Mouse (Mus musculus) midbrain, embryonic 11.5 days (tissue): ENCODE results near the gene Alkbh3. TPM values are rescaled to one million over a fixed set of nuclear protein-coding genes. Genes with fewer than 3 reads are reported as not detected.

Source experiments
- ATAC-seq: fragments of 200-750 bp; cut with Nextera tagmentation; 2 replicates; pipeline ENCODE4 v1.8.0; 2017; ENCODE audit warnings: moderate TSS enrichment, moderate library complexity; ENCODE audit not compliant: low FRiP score
- DNase-seq: peaks from one replicate; pipeline ENCODE4 v3.0.0; 2015; ENCODE audit warnings: low spot score; ENCODE audit errors: missing footprints
- H3K27ac ChIP-seq: fragments of 300-500 bp; sonication (generic); 2 replicates; pipeline ENCODE4 v1.5.1; 2014; ENCODE audit warnings: low read depth, low read length
- H3K27me3 ChIP-seq: fragments of 300-500 bp; sonication (generic); 2 replicates; pipeline ENCODE4 v1.6.1; 2014; ENCODE audit warnings: mild to moderate bottlenecking, low read length, moderate library complexity, mixed read lengths; ENCODE audit not compliant: control insufficient read depth, insufficient read depth
- H3K36me3 ChIP-seq: fragments of 300-500 bp; sonication (generic); 2 replicates; pipeline ENCODE4 v1.6.1; 2014; ENCODE audit warnings: mild to moderate bottlenecking, low read length, moderate library complexity, mixed read lengths; ENCODE audit not compliant: control insufficient read depth, insufficient read depth
- H3K4me1 ChIP-seq: fragments of 300-500 bp; sonication (generic); 2 replicates; pipeline ENCODE4 v1.6.1; 2014; ENCODE audit warnings: low read length; ENCODE audit not compliant: control insufficient read depth, insufficient read depth
- H3K4me2 ChIP-seq: fragments of 300-500 bp; sonication (generic); 2 replicates; pipeline ENCODE4 v1.6.1; 2014; ENCODE audit warnings: mild to moderate bottlenecking, moderate library complexity
- H3K4me3 ChIP-seq: fragments of 300-500 bp; sonication (generic); 2 replicates; pipeline ENCODE4 v1.5.1; 2014; ENCODE audit warnings: low read depth, low read length
- H3K9ac ChIP-seq: fragments of 300-500 bp; sonication (generic); 2 replicates; pipeline ENCODE4 v1.6.1; 2014; ENCODE audit warnings: low read length
- H3K9me3 ChIP-seq: fragments of 300-500 bp; sonication (generic); 2 replicates; pipeline ENCODE4 v1.6.1; 2016; ENCODE audit warnings: low read length; ENCODE audit not compliant: control insufficient read depth
- WGBS: fragments of 180-500 bp; shearing (Covaris S2); extraction: QIAGEN DNeasy Blood & Tissue Kit; methylation state at CpG from one replicate; pipeline ENCODE4 v1.1.7; 2014; 5-methylcytosine and 5-hydroxymethylcytosine counted together
- polyA plus RNA-seq: library from polyadenylated mRNA; unstranded; fragments of >200 nt; fragmentation: Nextera tagmentation; extraction: Ambion mirVana; gene quantifications from 2 replicates; pipeline ENCODE4 v1.2.1, GENCODE M21; 2014

Gene Alkbh3
- polyA plus RNA-seq, 1 experiment from 2014 or later = 51.3 TPM

DNA sequence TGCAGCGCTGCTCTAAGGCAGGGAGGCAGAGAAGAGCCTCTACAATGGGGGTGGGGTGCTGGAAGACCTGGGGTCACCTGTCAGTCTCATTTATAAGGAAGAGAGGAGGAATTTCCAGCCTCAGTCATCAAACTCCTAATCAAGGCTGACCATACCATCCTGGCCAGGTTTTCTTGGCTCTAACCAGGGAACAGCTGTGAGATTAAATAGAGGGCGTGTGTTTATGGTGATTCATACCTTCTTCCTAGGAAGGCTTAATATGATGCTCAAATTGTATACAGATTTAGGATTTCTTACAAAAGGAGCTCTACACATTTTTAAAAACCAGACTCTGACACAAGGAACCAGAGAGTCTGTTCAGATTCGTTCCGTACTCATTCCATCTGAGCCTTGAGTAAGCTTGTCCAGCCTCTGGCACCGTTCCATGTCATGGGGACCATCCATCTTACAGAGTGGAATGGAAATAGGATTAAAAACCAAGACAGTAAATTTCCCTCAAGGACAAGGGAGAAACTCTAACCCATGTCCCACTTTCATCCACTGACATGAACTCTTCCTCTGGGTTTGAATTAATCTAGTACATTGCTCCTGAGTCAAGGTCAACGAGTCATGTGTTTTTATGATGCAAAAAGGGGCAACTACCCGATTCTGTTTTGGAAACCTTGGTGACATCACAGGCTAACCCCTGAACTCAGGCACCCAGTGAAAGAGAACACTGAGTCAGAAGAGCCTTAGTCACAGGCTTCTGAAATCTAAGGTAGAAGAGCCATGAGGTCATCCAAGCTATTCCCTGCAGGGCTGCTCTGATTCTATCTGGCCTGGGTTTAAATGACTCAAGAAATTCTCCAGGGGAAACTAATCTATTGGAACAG is 31.1 kb downstream of the Alkbh3 start:
- Histone ChIP-seq H3K27ac (no peak overlapping the region), H3K4me1 (peaks cover 15% of the 10 kb centered on the region), H3K27me3 (no peaks in the 10 kb centered on the region), H3K4me2 (no peak overlapping the region), H3K9me3 (no peaks in the 10 kb centered on the region), H3K36me3 (peaks cover 11% of the 10 kb centered on the region), H3K4me3 (no peak overlapping the region), H3K9ac (no peak overlapping the region)
- no peak for DNase-seq
- 92% methylated on average over 7 of the region's 7 CpGs for WGBS
- ATAC-seq = no peak

DNA sequence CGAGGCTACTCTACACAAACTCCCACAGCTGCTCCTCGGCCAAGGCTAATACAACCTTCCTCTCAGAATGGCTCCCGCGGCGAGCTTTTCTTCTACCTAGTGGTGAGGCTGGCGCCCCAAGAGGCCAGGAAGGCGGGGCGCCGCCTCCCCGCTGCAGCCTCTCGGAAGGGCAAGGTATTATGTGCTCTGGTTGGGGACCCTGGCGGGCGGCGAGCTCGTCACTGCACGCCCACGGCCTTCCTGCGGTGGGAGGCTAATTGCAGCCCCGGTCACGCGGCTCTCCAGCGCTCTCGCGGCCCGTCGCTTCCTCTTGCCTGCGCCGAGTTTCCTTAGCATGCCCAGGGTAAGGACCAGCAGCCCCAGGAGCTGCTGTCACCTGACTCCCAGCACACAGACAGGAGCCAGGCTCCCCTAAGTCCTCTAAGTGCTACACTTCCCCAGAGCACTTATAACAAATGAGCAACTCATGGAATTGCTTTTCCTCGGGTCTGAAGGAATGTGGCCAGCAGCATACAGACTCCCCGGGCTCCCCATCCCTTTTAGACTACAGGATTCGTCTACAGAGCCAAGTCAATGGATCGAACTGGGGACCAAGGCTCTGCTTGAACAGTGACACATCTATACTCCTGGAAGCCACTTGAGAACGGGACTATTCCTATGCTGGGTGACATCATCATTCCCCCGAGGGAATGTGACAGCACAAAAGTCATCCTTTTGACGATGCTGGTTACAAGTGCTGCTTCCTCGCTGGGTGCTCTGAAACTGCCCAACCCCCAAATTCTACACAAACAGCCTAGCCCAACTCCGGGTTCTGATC is 34.0 kb downstream of the Alkbh3 start:
- 2% methylated on average over 37 of the region's 37 CpGs for WGBS

DNA sequence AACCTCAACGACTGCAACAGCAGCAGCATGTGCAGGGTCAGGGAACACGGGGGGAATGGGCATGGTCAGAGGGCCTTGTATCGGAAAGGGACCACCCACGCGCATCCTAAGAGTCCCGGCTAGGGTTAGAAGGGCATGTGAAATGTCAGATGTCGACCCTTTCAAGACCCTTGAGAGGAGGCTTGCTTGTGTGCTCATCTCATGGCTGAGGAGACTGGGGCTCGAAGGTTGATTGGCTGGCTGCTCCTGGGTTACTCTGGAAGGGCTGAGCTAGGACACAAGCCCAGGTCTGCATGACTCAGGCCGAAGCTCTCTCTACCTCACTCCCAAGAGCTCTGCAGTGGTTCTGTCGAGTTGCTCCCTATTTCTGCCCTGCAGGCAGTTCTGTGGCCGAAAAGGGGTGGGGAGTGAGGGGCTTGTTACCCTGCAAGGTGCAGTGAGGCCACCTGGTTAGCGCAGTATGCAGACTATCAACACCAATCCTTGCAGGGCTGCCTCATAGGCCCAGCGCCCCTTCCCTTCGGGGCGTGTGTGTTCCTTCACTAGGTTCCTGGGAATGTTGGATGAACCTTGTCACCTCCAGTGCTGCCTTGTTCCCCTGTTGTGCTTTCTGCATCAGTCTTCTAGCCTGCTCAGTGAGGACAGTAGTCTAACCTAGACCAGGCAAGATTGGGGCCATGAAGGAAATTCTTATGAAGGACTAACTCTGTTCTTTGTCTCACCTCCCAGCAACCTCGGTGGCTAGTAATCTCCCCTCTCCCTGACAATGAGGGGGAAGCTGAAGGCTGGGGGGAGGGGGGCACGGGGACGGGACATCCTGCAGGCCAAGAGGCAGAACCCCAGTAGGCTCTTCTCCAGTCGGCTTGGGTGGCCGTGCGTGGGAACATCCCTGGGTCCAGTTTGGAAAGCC is 34.8 kb downstream of the Alkbh3 start:
- Histone ChIP-seq H3K4me1 (peaks cover 15% of the 10 kb centered on the region), H3K27ac (no peak overlapping the region), H3K9me3 (no peaks in the 10 kb centered on the region), H3K27me3 (no peaks in the 10 kb centered on the region), H3K4me2 (peak overlapping the region; percentile 90), H3K36me3 (0 out of 2 replicates have a peak, but pooled peaks cover 2% of the 10 kb centered on the region), H3K4me3 (peak overlapping the region; percentile 37), H3K9ac (peak overlapping the region; percentile 73)
- DNase-seq = peak; percentile 93
- peak; percentile 75 for ATAC-seq
- WGBS = 14% methylated on average over 21 of the region's 21 CpGs

More for the DNA sequence above, 34.0 kb downstream of the Alkbh3 start:
- Histone ChIP-seq H3K4me3 (peak overlapping the region; percentile 37), H3K9me3 (no peaks in the 10 kb centered on the region), H3K4me1 (peaks cover 15% of the 10 kb centered on the region), H3K9ac (peak overlapping the region; percentile 73), H3K36me3 (0 out of 2 replicates have a peak, but pooled peaks cover 4% of the 10 kb centered on the region), H3K27ac (no peak overlapping the region), H3K27me3 (no peaks in the 10 kb centered on the region), H3K4me2 (peak overlapping the region; percentile 90)
- DNase-seq = peak; percentile 92
- peak; percentile 77 for ATAC-seq

DNA sequence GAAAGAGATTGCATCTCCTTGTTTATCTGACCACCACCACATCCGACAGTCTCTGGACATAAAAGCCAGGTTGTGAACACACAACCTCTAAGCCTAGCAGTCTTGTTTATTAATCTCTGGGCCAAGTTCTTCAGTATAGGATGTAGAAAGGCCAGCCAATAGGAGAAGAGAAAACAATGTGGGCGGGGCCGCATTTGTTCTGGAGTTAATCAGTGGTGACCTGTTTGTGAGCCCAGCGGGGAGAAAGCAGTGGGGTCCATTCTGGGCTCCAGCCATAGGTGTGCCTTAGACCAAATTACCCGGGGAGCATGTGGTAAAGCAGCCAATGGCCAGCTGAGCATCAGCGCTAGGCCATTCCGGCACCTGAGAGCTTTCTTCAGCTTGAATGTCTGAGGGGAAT is 35.6 kb downstream of the Alkbh3 start:
- 47% methylated on average over 7 of the region's 7 CpGs for WGBS
- ATAC-seq = 0 out of 2 replicates have a peak, but pooled peaks have one; percentile 17

DNA sequence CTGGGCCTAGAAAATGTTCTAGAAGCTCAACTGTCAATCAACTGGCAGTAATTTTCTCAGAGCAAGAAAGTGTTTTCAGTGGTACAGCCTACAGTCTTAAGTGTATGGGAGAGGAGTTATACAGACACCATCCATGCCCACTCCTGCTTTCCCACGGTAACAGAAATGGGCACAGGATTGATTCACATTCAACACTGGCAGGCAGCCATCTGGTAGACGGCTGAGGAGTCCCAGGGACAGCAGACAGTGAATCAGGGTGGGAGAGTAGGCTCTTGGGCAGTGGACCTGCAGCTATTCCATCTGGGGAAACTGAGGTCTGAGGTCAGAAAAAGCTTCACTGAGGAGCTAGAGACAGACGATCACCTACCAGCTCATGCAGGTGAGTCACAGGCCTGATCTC is 39.0 kb downstream of the Alkbh3 start:
- H3K4me3 ChIP-seq = no peak overlapping the region
- DNase-seq (no peak), ATAC-seq (no peak)
- no peaks in the 10 kb centered on the region for H3K9me3 ChIP-seq
- no peaks in the 10 kb centered on the region for H3K36me3 ChIP-seq
- peaks cover 11% of the 10 kb centered on the region for H3K4me1 ChIP-seq
- WGBS = 64% methylated on average over 3 of the region's 3 CpGs
- H3K27ac ChIP-seq = no peak overlapping the region
- H3K27me3 ChIP-seq = no peaks in the 10 kb centered on the region
- H3K4me2 ChIP-seq = no peak overlapping the region
- H3K9ac ChIP-seq = no peak overlapping the region

More for the DNA sequence above, 35.6 kb downstream of the Alkbh3 start:
- Histone ChIP-seq H3K27ac (no peak overlapping the region), H3K4me3 (no peak overlapping the region), H3K9me3 (no peaks in the 10 kb centered on the region), H3K4me1 (peaks cover 15% of the 10 kb centered on the region), H3K36me3 (no peaks in the 10 kb centered on the region), H3K27me3 (no peaks in the 10 kb centered on the region), H3K4me2 (no peak overlapping the region), H3K9ac (no peak overlapping the region)
- no peak for DNase-seq

DNA sequence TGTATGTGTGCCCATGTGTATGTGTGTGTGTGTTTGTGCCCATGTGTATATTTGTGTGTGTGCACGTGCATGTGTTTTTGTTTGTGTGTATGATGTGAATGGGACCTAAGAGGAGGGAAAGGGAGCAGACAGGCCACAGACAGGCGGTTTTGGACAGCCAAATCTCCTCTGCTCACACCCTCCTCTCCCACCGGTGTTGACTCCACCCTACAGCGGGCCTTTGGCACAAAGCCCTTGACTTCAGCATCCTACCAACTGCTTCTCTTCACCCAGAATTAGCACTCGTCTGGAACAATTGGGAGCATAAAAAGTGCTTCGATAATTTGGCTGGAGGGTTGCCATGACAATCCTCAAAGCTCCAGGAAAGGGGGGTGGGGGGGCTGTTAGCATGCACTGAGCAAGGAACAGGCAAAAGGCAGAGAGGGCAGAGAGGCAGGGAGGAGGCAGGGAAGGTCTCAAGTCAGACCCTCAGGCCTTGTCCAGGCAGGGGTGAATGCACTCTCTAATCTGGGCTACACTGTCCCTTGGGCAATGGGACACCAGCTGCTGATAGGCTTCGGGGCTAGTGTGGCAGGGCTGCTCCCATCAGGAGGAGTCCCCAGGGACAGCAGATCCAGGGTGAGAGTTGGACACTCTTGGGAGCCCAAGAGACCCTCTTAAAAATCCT is 46.0 kb downstream of the Alkbh3 start:
- Histone ChIP-seq H3K4me2 (no peak overlapping the region), H3K9me3 (no peaks in the 10 kb centered on the region), H3K27ac (no peak overlapping the region), H3K4me3 (no peak overlapping the region), H3K4me1 (peaks cover 3% of the 10 kb centered on the region), H3K9ac (no peak overlapping the region), H3K27me3 (no peaks in the 10 kb centered on the region), H3K36me3 (no peaks in the 10 kb centered on the region)
- 52% methylated on average over 7 of the region's 7 CpGs for WGBS
- ATAC-seq = peak; percentile 38
- peak; percentile 72 for DNase-seq

DNA sequence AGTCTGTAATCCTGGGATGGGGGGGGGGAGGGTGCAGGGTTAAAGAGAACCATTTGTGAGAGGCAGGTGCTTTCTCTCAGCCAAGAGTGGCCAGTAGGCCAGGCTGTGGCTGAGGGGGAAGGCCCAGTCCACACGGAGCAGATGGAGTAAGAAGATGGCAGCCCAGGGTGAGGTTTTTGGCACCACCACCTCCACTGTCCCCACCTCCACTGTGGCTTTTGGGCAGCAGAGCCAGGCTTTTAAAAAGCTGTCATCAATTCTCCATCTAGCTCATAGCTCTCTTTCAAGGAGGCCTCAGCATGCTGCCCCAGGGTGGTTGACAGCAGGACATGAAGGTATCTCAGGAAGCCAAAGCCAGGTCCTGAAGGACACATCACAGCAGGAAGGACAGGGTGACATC is 46.8 kb downstream of the Alkbh3 start:
- H3K36me3 ChIP-seq = no peaks in the 10 kb centered on the region
- H3K27ac ChIP-seq = no peak overlapping the region
- no peak overlapping the region for H3K4me2 ChIP-seq
- no peaks in the 10 kb centered on the region for H3K9me3 ChIP-seq
- ATAC-seq (no peak), DNase-seq (peak; percentile 14)
- H3K4me1 ChIP-seq = peaks cover 3% of the 10 kb centered on the region
- no peaks in the 10 kb centered on the region for H3K27me3 ChIP-seq
- 87% methylated on average over 1 of the region's 1 CpGs for WGBS
- H3K4me3 ChIP-seq = no peak overlapping the region
- no peak overlapping the region for H3K9ac ChIP-seq

DNA sequence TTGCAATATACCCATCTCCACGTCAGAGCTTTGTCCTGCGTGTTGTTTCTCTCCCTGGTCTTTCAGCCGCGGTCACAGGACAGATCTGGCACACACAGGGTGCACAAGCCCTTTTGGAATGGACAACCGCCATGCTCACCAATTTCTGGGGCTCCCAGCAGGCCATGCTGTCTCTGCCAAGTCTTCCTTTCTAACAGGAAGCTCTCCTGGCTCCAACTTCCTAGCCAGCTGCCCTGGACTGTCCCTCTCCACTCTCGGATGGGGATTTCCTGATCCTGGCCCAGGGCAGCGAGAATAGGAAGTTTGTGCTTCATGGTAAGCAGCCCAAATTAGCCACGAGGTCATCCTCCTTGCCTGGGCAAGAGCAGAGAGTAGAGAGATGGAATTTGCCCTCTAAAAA is 48.9 kb downstream of the Alkbh3 start:
- Histone ChIP-seq H3K9me3 (no peaks in the 10 kb centered on the region), H3K27ac (no peak overlapping the region), H3K9ac (no peak overlapping the region), H3K4me3 (no peak overlapping the region), H3K36me3 (no peaks in the 10 kb centered on the region), H3K4me1 (peaks cover 6% of the 10 kb centered on the region), H3K4me2 (no peak overlapping the region), H3K27me3 (peaks cover 15% of the 10 kb centered on the region)
- 80% methylated on average over 8 of the region's 8 CpGs for WGBS
- ATAC-seq (no peak), DNase-seq (no peak)
